Mouse (Mus musculus): Measurements from ENCODE around the gene Hsd17b1. TPM values are rescaled to one million over a fixed set of nuclear protein-coding genes. Genes with fewer than 3 reads are reported as not detected.

Gene Hsd17b1
- polyA plus RNA-seq, 1 experiment from 2014 or later: 0.15 TPM

DNA sequence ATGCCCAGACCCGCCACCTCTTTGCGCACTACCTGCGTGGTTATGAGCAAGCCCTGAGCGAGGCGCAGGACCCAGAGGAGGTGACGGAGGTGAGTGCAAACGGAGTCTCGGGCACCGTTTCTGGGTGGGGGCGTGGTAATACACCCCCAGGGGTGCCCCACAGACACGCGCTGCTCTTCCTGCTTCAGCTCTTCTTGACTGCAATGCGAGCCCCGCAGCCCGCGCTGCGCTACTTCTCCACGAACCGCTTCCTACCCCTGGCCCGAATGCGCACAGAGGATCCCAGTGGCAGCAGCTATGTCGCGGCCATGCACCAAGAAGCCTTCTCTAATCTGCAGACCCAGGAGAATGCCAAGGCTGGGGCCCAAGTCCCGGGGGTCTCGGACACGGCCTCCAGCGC, 1.5 kb downstream of the Hsd17b1 start:
- H3K4me2 ChIP-seq (replicated peaks): peak overlapping the region; percentile 32
- no peak overlapping the region for H3K9ac ChIP-seq
- peaks cover 18% of the 10 kb centered on the region for H3K4me1 ChIP-seq
- peak overlapping the region; percentile 4; the same call in 1 of the 2 replicates for H3K4me3 ChIP-seq
- H3K27me3 ChIP-seq: peaks cover 57% of the 10 kb centered on the region
- no peak for ATAC-seq (ENCODE audit: insufficient number of reproducible peaks, insufficient read depth, low FRiP score, low TSS enrichment)
- H3K36me3 ChIP-seq: peaks cover 5% of the 10 kb centered on the region; the same call in 1 of the 2 replicates
- no peaks in the 10 kb centered on the region for H3K9me3 ChIP-seq
- 2% methylated on average over 27 of the region's 27 CpGs for WGBS
- H3K27ac ChIP-seq: no peak overlapping the region

DNA sequence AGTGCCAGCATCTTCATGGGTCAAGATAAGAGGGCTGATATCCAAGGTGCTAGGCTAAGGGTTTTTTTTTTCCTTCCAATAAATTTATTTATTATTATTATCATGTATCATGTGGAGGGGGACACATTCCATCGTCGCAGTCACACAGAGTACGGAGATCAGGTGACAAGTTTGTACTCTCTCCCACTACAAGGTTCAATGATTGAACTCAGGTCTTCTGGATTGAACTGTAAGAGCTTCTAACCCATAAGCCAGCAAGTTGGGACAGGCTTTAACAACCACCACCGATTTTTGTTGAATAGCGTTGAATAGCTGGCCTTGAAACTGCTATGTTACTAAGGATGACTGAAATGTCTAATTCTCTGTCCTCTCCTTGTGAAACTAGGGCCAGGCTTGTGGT, 2.2 kb downstream of the Hsd17b1 start:
- no peak for ATAC-seq (ENCODE audit: insufficient number of reproducible peaks, insufficient read depth, low FRiP score, low TSS enrichment)
- WGBS: 65% methylated on average over 5 of the region's 5 CpGs
- H3K4me1 ChIP-seq: peaks cover 18% of the 10 kb centered on the region
- H3K4me2 ChIP-seq (replicated peaks): no peak overlapping the region
- no peaks in the 10 kb centered on the region for H3K9me3 ChIP-seq
- H3K4me3 ChIP-seq: no peak overlapping the region
- no peak overlapping the region for H3K9ac ChIP-seq
- H3K27ac ChIP-seq: no peak overlapping the region
- H3K36me3 ChIP-seq: peaks cover 9% of the 10 kb centered on the region; the same call in 1 of the 2 replicates
- peaks cover 57% of the 10 kb centered on the region for H3K27me3 ChIP-seq

DNA sequence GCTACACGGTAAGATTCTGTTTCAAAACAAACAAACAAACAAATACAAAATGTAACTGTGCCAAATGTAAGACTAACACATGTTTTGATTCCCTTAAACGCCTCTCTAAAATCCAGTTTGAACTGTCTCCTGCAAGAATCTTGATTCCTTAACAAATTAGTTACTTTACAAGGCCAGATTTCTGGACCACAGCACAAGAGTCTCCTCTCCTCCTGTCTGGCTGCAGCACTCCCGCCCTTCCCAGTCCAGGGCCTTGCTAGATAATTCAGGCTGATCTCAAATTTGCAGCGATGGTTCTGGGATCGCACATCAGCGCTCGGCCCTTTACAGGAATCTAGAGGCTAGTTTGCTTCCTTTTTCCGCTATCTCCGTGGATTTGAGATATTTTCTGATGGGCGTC, 3.4 kb downstream of the Hsd17b1 start:
- peak overlapping the region; percentile 90 for H3K4me2 ChIP-seq (replicated peaks)
- H3K9me3 ChIP-seq: no peaks in the 10 kb centered on the region
- H3K4me1 ChIP-seq: peaks cover 27% of the 10 kb centered on the region
- WGBS: 4% methylated on average over 10 of the region's 10 CpGs
- no peak for ATAC-seq (ENCODE audit: insufficient number of reproducible peaks, insufficient read depth, low FRiP score, low TSS enrichment)
- H3K4me3 ChIP-seq: peak overlapping the region; percentile 74
- H3K36me3 ChIP-seq: peaks cover 15% of the 10 kb centered on the region
- peak overlapping the region; percentile 84 for H3K27ac ChIP-seq
- peak overlapping the region; percentile 88; the same call in 1 of the 2 replicates for H3K9ac ChIP-seq
- H3K27me3 ChIP-seq: peaks cover 50% of the 10 kb centered on the region

DNA sequence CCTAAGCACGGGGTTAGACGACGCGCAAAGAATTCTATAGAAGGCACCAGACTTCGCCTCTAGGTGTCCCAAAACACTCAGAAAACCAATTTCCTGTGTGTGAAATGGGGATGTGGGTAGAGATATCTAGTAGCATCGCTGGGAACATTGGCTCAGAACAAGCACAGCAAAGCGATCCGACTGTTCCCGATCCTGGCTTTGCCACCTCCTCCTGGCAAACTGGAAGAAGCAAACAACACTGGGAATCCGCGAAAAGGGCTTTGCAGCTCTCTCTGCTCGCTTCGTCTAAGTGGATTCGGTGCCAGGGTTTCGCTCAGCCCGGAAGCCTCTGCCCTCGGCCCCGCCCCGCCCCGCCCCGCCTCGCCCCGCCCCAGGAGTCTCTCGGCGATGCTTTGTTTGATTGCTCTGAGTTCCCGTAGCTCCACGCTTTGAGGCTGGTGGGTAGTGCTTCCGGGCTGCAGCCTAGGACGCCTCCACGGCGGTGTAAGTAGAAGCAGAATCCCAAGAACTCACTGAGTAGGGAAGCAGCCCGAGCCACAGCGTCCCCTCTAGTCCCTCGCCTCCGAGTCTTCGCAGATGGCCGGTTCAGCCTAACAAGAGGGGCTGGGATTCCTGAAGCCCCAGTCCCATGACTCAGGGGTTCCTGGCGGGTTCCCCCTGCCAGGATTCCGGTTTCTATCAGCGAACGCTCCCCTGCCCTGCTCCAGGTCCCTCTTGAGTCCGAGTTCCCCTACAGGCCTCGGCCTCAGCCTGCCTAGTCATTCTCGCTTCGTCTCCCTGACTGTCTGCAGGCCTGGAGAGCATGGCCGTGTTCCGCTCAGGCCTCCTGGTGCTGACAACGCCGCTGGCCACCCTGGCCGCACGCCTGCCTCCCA, 4.2 kb downstream of the Hsd17b1 start, which contains the start of gene Coasy:
Gene Coasy (plus strand): TSS at position 358 of the 875 bp plus-strand sequence.
- Histone ChIP-seq H3K9ac (peak within 1 kb of the TSS; percentile 88), H3K9me3 (no peaks in the 10 kb centered on the region), H3K4me2 (replicated peaks) (peak within 1 kb of the TSS; percentile 90), H3K27me3 (peaks cover 42% of the 10 kb centered on the region), H3K36me3 (peaks cover 15% of the 10 kb centered on the region), H3K27ac (peak within 1 kb of the TSS; percentile 84), H3K4me1 (peaks cover 30% of the 10 kb centered on the region), H3K4me3 (peak within 1 kb of the TSS; percentile 74)
- under 1% methylated on average over 51 of the region's 51 CpGs for WGBS
- peak; percentile 81 for ATAC-seq (ENCODE audit: insufficient number of reproducible peaks, insufficient read depth, low FRiP score, low TSS enrichment)

DNA sequence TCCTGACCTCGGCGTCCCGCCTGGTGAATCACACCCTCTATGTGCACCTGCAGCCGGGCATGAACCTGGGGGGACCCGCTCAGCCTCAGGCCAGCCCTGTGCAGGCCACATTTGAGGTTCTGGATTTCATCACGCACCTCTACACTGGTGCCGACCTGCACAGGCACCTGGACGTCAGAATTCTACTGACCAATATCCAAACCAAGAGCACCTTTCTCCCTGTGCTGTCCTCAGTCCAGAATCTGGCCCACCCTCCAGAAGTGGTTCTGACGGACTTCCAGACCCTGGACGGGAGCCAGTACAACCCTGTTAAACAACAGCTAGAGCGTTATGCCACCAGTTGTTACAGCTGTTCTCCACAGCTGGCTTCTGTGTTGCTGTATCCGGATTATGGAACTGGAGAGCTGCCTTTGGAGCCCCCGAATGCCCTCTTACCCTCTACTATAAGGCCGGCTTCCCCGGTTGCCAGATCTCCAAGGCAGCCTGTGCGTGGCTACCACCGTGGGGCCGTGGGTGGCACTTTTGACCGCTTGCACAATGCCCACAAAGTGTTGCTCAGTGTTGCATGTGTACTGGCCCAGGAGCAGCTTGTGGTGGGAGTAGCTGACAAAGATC, 5.0 kb downstream of the Hsd17b1 start:
- H3K9me3 ChIP-seq: no peaks in the 10 kb centered on the region
- peaks cover 37% of the 10 kb centered on the region for H3K4me1 ChIP-seq
- H3K36me3 ChIP-seq: peaks cover 15% of the 10 kb centered on the region
- H3K4me2 ChIP-seq (replicated peaks): peak overlapping the region; percentile 90
- 34% methylated on average over 19 of the region's 19 CpGs for WGBS
- H3K9ac ChIP-seq: peak overlapping the region; percentile 88
- peaks cover 35% of the 10 kb centered on the region for H3K27me3 ChIP-seq
- peak; percentile 29; the same call in 1 of the 2 replicates for ATAC-seq (ENCODE audit: insufficient number of reproducible peaks, insufficient read depth, low FRiP score, low TSS enrichment)
- H3K27ac ChIP-seq: peak overlapping the region; percentile 84
- H3K4me3 ChIP-seq: peak overlapping the region; percentile 74

DNA sequence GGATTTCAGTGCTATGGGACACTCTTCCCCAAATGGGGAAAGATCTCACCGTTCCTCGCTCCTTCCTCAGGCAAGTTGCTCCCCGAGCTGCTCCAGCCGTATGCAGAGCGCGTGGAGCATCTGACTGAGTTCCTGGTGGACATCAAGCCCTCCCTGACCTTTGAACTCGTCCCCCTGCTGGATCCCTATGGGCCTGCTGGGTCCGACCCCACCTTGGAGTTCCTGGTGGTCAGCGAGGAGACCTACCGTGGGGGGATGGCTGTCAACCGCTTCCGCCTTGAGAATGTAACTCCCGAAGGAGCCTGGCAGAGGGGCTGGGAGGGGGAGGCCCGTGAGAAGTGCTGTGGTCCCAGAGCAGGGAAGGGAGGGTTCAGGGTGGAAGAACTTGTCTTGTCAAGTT, 6.0 kb downstream of the Hsd17b1 start:
- no peak for ATAC-seq (ENCODE audit: insufficient number of reproducible peaks, insufficient read depth, low FRiP score, low TSS enrichment)
- 80% methylated on average over 14 of the region's 14 CpGs for WGBS
- Histone ChIP-seq H3K9me3 (no peaks in the 10 kb centered on the region), H3K36me3 (peaks cover 24% of the 10 kb centered on the region), H3K4me1 (peaks cover 39% of the 10 kb centered on the region), H3K4me3 (no peak overlapping the region), H3K27ac (no peak overlapping the region), H3K4me2 (replicated peaks) (0 out of 2 replicates have a peak overlapping the region, but pooled peaks have one; percentile 13), H3K9ac (no peak overlapping the region), H3K27me3 (peaks cover 24% of the 10 kb centered on the region)

DNA sequence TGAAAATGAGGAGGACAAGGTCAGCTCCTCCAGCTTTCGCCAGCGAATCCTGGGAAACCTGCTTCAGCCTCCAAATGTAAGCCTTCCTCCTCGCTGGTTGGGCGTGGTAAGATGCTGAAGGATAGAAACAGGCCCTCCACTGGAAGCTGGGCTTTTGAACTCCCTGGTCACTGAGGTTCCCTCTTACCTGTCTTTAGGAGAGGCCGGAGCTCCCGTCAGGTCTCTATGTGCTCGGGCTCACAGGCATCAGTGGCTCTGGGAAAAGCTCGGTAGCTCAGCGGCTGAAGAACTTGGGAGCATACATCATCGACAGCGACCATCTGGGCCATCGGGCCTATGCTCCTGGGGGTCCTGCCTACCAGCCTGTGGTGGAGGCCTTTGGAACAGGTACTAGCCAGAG, 6.6 kb downstream of the Hsd17b1 start:
- no peak overlapping the region for H3K4me2 ChIP-seq (replicated peaks)
- WGBS: 95% methylated on average over 12 of the region's 12 CpGs
- H3K9ac ChIP-seq: no peak overlapping the region
- peaks cover 29% of the 10 kb centered on the region for H3K36me3 ChIP-seq
- ATAC-seq (ENCODE audit: insufficient number of reproducible peaks, insufficient read depth, low FRiP score, low TSS enrichment): no peak
- H3K4me3 ChIP-seq: no peak overlapping the region
- H3K27me3 ChIP-seq: peaks cover 19% of the 10 kb centered on the region
- H3K9me3 ChIP-seq: no peaks in the 10 kb centered on the region
- H3K4me1 ChIP-seq: peaks cover 35% of the 10 kb centered on the region
- no peak overlapping the region for H3K27ac ChIP-seq

DNA sequence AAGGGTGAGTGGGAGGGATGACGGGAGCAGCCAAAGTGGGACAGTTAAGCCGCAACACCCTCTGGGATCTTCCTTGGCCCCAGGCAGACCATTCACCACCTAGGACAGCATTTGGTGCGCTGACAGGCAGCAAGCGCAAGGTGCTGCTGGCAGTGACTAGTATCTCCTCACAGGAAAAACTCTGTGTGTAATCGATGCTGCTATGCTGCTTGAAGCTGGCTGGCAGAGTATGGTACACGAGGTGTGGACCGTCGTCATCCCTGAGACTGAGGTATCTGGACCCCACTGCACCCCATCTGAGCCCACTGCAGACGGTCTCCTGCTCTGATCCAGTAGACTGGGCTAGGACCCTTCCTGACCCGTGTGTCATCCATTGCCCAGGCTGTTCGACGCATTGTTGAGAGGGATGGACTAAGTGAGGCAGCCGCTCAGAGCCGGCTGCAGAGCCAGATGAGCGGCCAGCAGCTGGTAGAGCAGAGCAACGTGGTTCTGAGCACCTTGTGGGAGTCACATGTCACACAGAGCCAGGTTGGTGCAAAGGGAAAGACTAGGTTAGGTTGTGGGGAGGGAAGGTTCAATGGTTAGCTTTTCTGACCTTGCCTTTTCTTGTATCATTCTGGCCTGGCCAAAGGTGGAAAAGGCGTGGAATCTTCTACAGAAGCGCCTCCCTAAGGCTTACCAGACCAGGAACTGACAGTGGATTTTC, 7.6 kb downstream of the Hsd17b1 start:
- WGBS: 91% methylated on average over 18 of the region's 18 CpGs
- Histone ChIP-seq H3K9me3 (no peaks in the 10 kb centered on the region), H3K36me3 (peaks cover 38% of the 10 kb centered on the region), H3K9ac (no peak overlapping the region; the same call in 1 of the 2 replicates), H3K4me1 (peaks cover 34% of the 10 kb centered on the region), H3K27me3 (peaks cover 9% of the 10 kb centered on the region), H3K4me3 (no peak overlapping the region), H3K27ac (0 out of 2 replicates have a peak overlapping the region, but pooled peaks have one; percentile 80), H3K4me2 (replicated peaks) (0 out of 2 replicates have a peak overlapping the region, but pooled peaks have one; percentile 96)
- no peak for ATAC-seq (ENCODE audit: insufficient number of reproducible peaks, insufficient read depth, low FRiP score, low TSS enrichment)

DNA sequence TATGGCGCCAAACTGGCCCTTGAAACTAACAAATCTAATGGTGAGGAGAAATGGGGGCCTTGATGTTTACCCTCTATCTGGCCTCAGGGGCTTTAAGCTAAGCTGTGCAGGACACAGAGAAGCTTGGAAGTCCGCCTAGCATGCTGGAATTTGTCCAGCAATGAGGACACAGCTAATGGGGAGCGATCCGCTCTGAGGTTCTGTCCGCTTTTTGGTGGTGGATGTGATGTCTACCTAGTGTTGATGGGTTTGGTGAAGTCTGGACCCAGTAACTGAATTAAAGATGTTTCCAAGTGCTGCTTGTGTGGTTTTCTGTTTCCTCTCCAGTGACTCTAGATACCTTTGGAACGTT, 8.1 kb downstream of the Hsd17b1 start:
- H3K36me3 ChIP-seq: peaks cover 44% of the 10 kb centered on the region
- peaks cover 4% of the 10 kb centered on the region for H3K27me3 ChIP-seq
- H3K9me3 ChIP-seq: no peaks in the 10 kb centered on the region
- ATAC-seq (ENCODE audit: insufficient number of reproducible peaks, insufficient read depth, low FRiP score, low TSS enrichment): no peak
- peak overlapping the region; percentile 92 for H3K4me3 ChIP-seq
- WGBS: 80% methylated on average over 6 of the region's 6 CpGs
- peaks cover 34% of the 10 kb centered on the region for H3K4me1 ChIP-seq
- H3K27ac ChIP-seq: peak overlapping the region; percentile 80
- H3K4me2 ChIP-seq (replicated peaks): peak overlapping the region; percentile 96
- H3K9ac ChIP-seq: peak overlapping the region; percentile 84

DNA sequence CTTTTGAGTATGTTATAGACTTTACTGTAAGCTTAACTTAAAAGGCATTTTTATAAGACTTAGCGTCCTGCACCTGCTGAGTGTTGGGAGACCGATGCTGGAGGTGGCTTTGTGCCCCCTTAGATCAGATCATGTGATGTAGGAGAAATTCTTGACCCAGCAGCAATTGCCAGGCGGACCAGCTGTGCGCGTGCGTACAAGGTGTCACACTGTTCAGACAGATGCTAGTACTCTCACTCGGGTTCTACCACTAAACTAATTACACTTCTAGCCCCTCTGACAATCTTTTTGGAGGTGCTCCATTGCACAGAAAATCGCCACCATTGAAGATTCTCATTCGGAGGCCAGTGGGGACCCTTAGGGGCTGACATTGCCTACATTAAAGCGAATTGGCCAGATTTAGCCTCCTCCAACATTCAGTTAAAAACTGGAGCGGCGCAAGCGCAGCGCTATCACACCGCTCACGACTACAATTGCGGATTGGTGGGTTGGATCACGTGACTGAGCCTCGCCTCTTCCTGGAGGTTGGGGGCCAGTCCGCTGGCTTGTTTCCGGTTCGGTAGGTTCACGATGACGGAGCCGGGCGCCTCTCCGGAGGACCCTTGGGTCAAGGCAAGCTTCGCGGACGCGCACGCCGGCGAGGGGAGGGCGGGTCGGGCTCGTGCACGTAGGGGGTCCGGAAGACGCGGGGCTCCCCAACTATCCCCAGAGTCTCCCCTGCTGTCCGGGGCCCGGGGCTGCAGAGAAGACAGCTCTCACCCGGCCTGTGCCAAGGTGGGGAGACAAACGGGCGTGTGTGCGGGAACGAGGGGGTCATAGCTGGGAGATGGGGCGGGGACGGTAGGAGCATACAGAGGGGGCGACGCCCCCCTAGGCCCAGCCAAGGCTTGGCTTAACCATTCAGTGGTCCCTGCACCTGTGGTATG, 8.8 kb downstream of the Hsd17b1 start, which contains the start of gene Mlx:
Gene Mlx (plus strand): TSS at position 522 of the 926 bp plus-strand sequence.
- peaks cover 34% of the 10 kb centered on the region for H3K4me1 ChIP-seq
- WGBS: 2% methylated on average over 47 of the region's 52 CpGs

More for the DNA sequence above, 8.8 kb downstream of the Hsd17b1 start, which contains the start of gene Mlx:
- Histone ChIP-seq H3K4me3 (peak within 1 kb of the TSS; percentile 92), H3K4me2 (replicated peaks) (peak within 1 kb of the TSS; percentile 96), H3K9ac (peak within 1 kb of the TSS; percentile 84), H3K27ac (peak within 1 kb of the TSS; percentile 80), H3K36me3 (peaks cover 51% of the 10 kb centered on the region), H3K27me3 (no peaks in the 10 kb centered on the region), H3K9me3 (no peaks in the 10 kb centered on the region)
- peak; percentile 71 for ATAC-seq (ENCODE audit: insufficient number of reproducible peaks, insufficient read depth, low FRiP score, low TSS enrichment)

Measured in embryonic facial prominence, embryonic 12.5 days (tissue).